Mouse (Mus musculus): ENCODE measurements around the gene Olfr1375.

Olfr1375 gene

GRCm38 (mm10) chr11:51085269-51085668, 37.4 kb downstream of the Olfr1375 start:
- in situ Hi-C loops (cut with MboI; ENCODE audit: low pct_unique_long_range_greater_than_20kb in 1 of 2, low sequenced_read_pairs in 2 of 2, unreplicated experiment in 1 of 2), result no loop called here

All from mouse embryonic stem cell (cell line).